Mouse (Mus musculus) mouse embryonic stem cell (cell line): ENCODE measurements around the gene Dctpp1.

Source experiments
- in situ Hi-C, 2 experiments: fragments of 300-500 bp; cut with MboI; formaldehyde crosslinking; loops; 1 replicate in 1 of 2; 3 replicates in 1 of 2; pipeline ENCODE4 v1.14.3; 2019 to 2020; ENCODE audit warnings: low sequenced_read_pairs in 2 of 2, low pct_unique_long_range_greater_than_20kb in 1 of 2, mixed read lengths in 1 of 2; ENCODE audit not compliant: unreplicated experiment in 1 of 2

The Dctpp1 gene

GRCm38 (mm10) chr7:127260309-127261111 is at the start of gene Dctpp1:
Dctpp1 (minus strand) TSS chr7:127260709.
- in situ Hi-C loops = no loop called here

- in situ Hi-C loops = no loop called here
These were observed 49.4 kb upstream of the Dctpp1 start for GRCm38 (mm10) chr7:127309951-127310350.

- in situ Hi-C loops = no loop called here
These were observed 48.4 kb upstream of the Dctpp1 start for GRCm38 (mm10) chr7:127308887-127309286.

- in situ Hi-C loops = no loop called here
These were observed 47.9 kb upstream of the Dctpp1 start for GRCm38 (mm10) chr7:127308431-127308830.

- in situ Hi-C loops = no loop called here
These were observed 37.2 kb upstream of the Dctpp1 start for GRCm38 (mm10) chr7:127297586-127298193.

- in situ Hi-C loops = no loop called here
These were observed 36.5 kb upstream of the Dctpp1 start for GRCm38 (mm10) chr7:127296786-127297555.

GRCm38 (mm10) chr7:127296098-127296497 is 35.6 kb upstream of the Dctpp1 start, which contains the start of gene Itgal:
Itgal (plus strand) TSS chr7:127296260.
- in situ Hi-C loops = no loop called here

- in situ Hi-C loops = no loop called here
These were observed 29.6 kb upstream of the Dctpp1 start for GRCm38 (mm10) chr7:127290142-127290541.

- in situ Hi-C loops = no loop called here
These were observed 28.8 kb upstream of the Dctpp1 start for GRCm38 (mm10) chr7:127289306-127289705.

GRCm38 (mm10) chr7:127287940-127288339 is 27.4 kb upstream of the Dctpp1 start:
- in situ Hi-C loops = no loop called here

GRCm38 (mm10) chr7:127285154-127285553 is 24.6 kb upstream of the Dctpp1 start:
- in situ Hi-C loops = no loop called here

- in situ Hi-C loops = no loop called here
These were observed 21.7 kb upstream of the Dctpp1 start for GRCm38 (mm10) chr7:127282190-127282589.

GRCm38 (mm10) chr7:127281114-127281513 is 20.6 kb upstream of the Dctpp1 start:
- in situ Hi-C loops = no loop called here

GRCm38 (mm10) chr7:127280092-127280491 is 19.6 kb upstream of the Dctpp1 start:
- in situ Hi-C loops = no loop called here

- in situ Hi-C loops = no loop called here
These were observed 17.8 kb upstream of the Dctpp1 start for GRCm38 (mm10) chr7:127278311-127278710.

GRCm38 (mm10) chr7:127276519-127276961 is 16.0 kb upstream of the Dctpp1 start:
- in situ Hi-C loops = no loop called here

GRCm38 (mm10) chr7:127273925-127274789 is 13.6 kb upstream of the Dctpp1 start, which contains the start of gene Sephs2:
Sephs2 (minus strand) TSS chr7:127274055.
- in situ Hi-C loops = no loop called here
